ENCODE assay signal across 12 mouse cellular contexts in genomic region chr11:69327648-69328047, GRCm38 (mm10).
"Had no signal": no experiment of that assay in that cellular context is flagged by ENCODE, and none has a peak within 500 bp of the region (broad histone marks: within the 10 kb centered on the region; RNA-seq: fewer than 3 reads in every experiment).

No protein-coding gene starts in this region.

- H3K9ac ChIP-seq: lung, embryonic 14.5 days had no signal

- ATAC-seq: intestine, embryonic 16.5 days had no signal

- H3K36me3 ChIP-seq: kidney, embryonic 15.5 days; limb, embryonic 12.5 days; neural tube, embryonic 12.5 days had no signal

- H3K27ac ChIP-seq: kidney, embryonic 15.5 days; limb, embryonic 12.5 days; neural tube, embryonic 12.5 days had no signal

- DNase-seq: kidney, adult 2 months; kidney, postnatal 14 days; lung, embryonic 14.5 days; lung, postnatal 4 days; right cerebral cortex, postnatal 4 days; spleen, adult 18-20 months; thymus, adult 18-20 months; thymus, postnatal 14 days had no signal

- H3K9me3 ChIP-seq: kidney, embryonic 15.5 days; limb, embryonic 12.5 days; neural tube, embryonic 12.5 days had no signal
